Comparison of ENCODE assay signal across 42 mouse cellular contexts in genomic region chr11:87807433-87807832, GRCm38 (mm10). TPM values are rescaled to one million over a fixed set of nuclear protein-coding genes. Genes with fewer than 3 reads are reported as not detected.
"Had no signal": no experiment of that assay in that cellular context is flagged by ENCODE, and none has a peak within 500 bp of the region (broad histone marks: within the 10 kb centered on the region; RNA-seq: fewer than 3 reads in every experiment).

No protein-coding gene starts in this region.

- H3K9me3 ChIP-seq: limb, embryonic 10.5 days; limb, embryonic 12.5 days; limb, embryonic 13.5 days; limb, embryonic 15.5 days; liver, embryonic 12.5 days; liver, embryonic 13.5 days; liver, embryonic 15.5 days; lung, embryonic 15.5 days; midbrain, embryonic 10.5 days; midbrain, embryonic 12.5 days; midbrain, embryonic 13.5 days; midbrain, embryonic 15.5 days had no signal

- H3K4me1 ChIP-seq: limb, embryonic 13.5 days; limb, embryonic 15.5 days; liver, embryonic 12.5 days; liver, embryonic 13.5 days; liver, embryonic 15.5 days; lung, embryonic 15.5 days had no signal

- DNase-seq: left cerebral cortex, postnatal 4 days; liver; liver, embryonic 13.5 days; liver, postnatal 0 days; lung, adult 18-20 months; lung, adult 2 months; lung, embryonic 14.5 days; lung, postnatal 10 days; lung, postnatal 14 days; lung, postnatal 36 days; lung, postnatal 4 days; midbrain, embryonic 14.5 days had no signal

- H3K36me3 ChIP-seq: limb, embryonic 10.5 days; limb, embryonic 12.5 days; limb, embryonic 13.5 days; limb, embryonic 15.5 days; liver, embryonic 12.5 days; liver, embryonic 13.5 days; liver, embryonic 15.5 days; lung, embryonic 15.5 days; midbrain, embryonic 10.5 days; midbrain, embryonic 12.5 days; midbrain, embryonic 13.5 days; midbrain, embryonic 15.5 days had no signal

- H3K9ac ChIP-seq: limb, embryonic 12.5 days; limb, embryonic 13.5 days; limb, embryonic 15.5 days; liver, embryonic 12.5 days; liver, embryonic 13.5 days; liver, embryonic 14.5 days; liver, embryonic 15.5 days; liver, postnatal 0 days; lung, embryonic 14.5 days; lung, embryonic 15.5 days; midbrain, embryonic 12.5 days; midbrain, embryonic 13.5 days; midbrain, embryonic 15.5 days had no signal

- H3K4me3 ChIP-seq: limb, embryonic 10.5 days; limb, embryonic 12.5 days; limb, embryonic 13.5 days; limb, embryonic 15.5 days; liver, embryonic 12.5 days; liver, embryonic 13.5 days; liver, embryonic 15.5 days; lung, embryonic 15.5 days; megakaryocyte, embryonic 14.5 days; midbrain, embryonic 10.5 days; midbrain, embryonic 12.5 days; midbrain, embryonic 13.5 days; midbrain, embryonic 15.5 days; myocyte had no signal

- H3K27me3 ChIP-seq: limb, embryonic 13.5 days; limb, embryonic 15.5 days; liver, embryonic 12.5 days; liver, embryonic 13.5 days; liver, embryonic 15.5 days; lung, embryonic 15.5 days; midbrain, embryonic 13.5 days; midbrain, embryonic 15.5 days had no signal

- H3K27ac ChIP-seq: limb, embryonic 10.5 days; limb, embryonic 12.5 days; limb, embryonic 13.5 days; limb, embryonic 15.5 days; liver, embryonic 12.5 days; liver, embryonic 13.5 days; liver, embryonic 14.5 days; liver, embryonic 15.5 days; lung, embryonic 15.5 days; macrophage; midbrain, embryonic 10.5 days; midbrain, embryonic 12.5 days; midbrain, embryonic 13.5 days; midbrain, embryonic 15.5 days had no signal

- H3K4me2 ChIP-seq: limb, embryonic 12.5 days; limb, embryonic 13.5 days; limb, embryonic 15.5 days; liver, embryonic 11.5 days; liver, embryonic 12.5 days; liver, embryonic 13.5 days; liver, embryonic 15.5 days; lung, embryonic 14.5 days; lung, embryonic 15.5 days; midbrain, embryonic 11.5 days; midbrain, embryonic 12.5 days; midbrain, embryonic 13.5 days; midbrain, embryonic 15.5 days had no signal

RNA-seq across cellular contexts. Expression of gene Mpo, which starts 14.1 kb away (rescaled TPM):
- total RNA-seq: left cerebral cortex, postnatal 10 days; left cerebral cortex, postnatal 14 days; left cerebral cortex, postnatal 25 days; left cerebral cortex, postnatal 36 days; liver, adult 2 months; midbrain, postnatal 0 days; monocyte, adult 5-6 weeks had no signal
- polyA plus RNA-seq: midbrain, postnatal 0 days; myocyte had no signal

RNA-seq across cellular contexts. Expression of gene Lpo, which starts 20.7 kb away (rescaled TPM):
- total RNA-seq: liver, adult 2 months; megakaryocyte, adult 5-6 weeks; megakaryocyte-erythroid progenitor cell, adult 5-6 weeks; monocyte, adult 5-6 weeks had no signal
- polyA plus RNA-seq: limb, embryonic 10.5 days; limb, embryonic 11.5 days; liver, adult 2 months; liver, embryonic 11.5 days; liver, embryonic 12.5 days; liver, embryonic 13.5 days; liver, embryonic 16.5 days; liver, postnatal 0 days; lung, adult 2 months; lung, embryonic 14.5 days; lung, embryonic 16.5 days; lung, postnatal 0 days; macrophage; myocyte had no signal
